Mouse (Mus musculus) embryonic stem cell, embryonic (primary cell): ENCODE data around the gene Patj.

Experiments
- CTCF ChIA-PET, 4 experiments: fragments of 300-600 bp in 2 of 4; fragments of 350-600 bp in 2 of 4; sonication (Branson Sonifier 250); formaldehyde crosslinking; loops; one replicate each; lab custom pipeline; 2022; ENCODE audit warnings: inconsistent platforms in 2 of 4; lab: Charles Lee
- POLR2A ChIA-PET, 4 experiments: fragments of 300-600 bp in 2 of 4; fragments of 350-600 bp in 2 of 4; sonication (Branson Sonifier 250); formaldehyde crosslinking; loops; one replicate each; lab custom pipeline; 2022; ENCODE audit warnings: antibody characterized with exemption in 4 of 4, inconsistent platforms in 1 of 4; lab: Charles Lee

Patj gene

DNA sequence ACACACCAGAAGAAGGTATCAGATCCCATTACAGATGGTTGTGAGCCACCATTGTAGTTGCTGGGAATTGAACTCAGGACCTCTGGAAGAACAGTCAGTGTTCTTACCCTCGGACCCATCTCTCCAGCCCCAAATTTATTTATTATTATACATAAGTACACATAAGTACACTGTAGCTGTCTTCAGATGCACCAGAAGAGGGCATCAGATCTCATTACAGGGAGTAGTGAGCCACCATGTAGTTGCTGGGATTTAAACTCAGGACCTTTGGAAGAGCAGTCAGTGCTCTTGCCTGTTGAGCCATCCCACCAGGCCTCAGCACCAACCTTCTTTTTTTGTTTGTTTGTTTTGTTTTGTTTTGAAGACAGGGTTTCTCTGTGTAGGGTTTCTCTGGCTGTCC lies 329.1 kb downstream of the Patj start:
- POLR2A ChIA-PET = interaction anchor here (0.6 to 20.3 kb wide), 45 partner anchors 10 to 475 kb away, joined by 3 to 437 read pairs (median 6); partner anchors contain the start of genes Usp1 (in 3 of the 4) and Kank4 (in 1 of the 4)

DNA sequence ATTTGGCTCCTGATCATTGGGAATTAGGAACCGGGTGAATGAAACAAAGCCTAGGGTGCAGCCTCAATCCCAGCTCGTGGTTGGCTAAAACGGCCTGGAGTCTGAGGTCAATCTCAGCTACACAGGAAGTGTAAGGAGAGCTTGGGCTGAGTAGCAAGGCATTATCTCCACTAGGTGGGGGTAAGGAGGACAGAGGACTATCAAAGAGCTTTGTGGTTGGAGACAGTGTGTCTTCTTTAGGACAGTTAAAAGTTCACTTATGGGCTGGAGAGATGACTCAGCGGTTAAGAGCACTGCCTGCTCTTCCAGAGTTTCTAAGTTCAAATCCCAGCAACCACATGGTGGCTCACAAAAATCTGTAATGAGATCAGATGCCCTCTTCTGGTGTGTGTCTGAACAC lies 329.9 kb downstream of the Patj start:
- POLR2A ChIA-PET = interaction anchor here (0.6 to 20.3 kb wide), 74 partner anchors 9 to 475 kb away, joined by 3 to 437 read pairs (median 5); partner anchors contain the start of genes Usp1 (in 3 of the 4), Dock7 (in 1 of the 4) and Kank4 (in 1 of the 4)
- CTCF ChIA-PET = interaction anchor here (0.5 to 2.3 kb wide), 54 partner anchors 9 to 647 kb away, joined by 3 to 21 read pairs (median 4); partner anchors contain the start of gene Usp1 (in 1 of the 4)

More for the DNA sequence above, 329.1 kb downstream of the Patj start:
- CTCF ChIA-PET = interaction anchor here (0.5 to 3.0 kb wide), 35 partner anchors 10 to 488 kb away, joined by 3 to 21 read pairs (median 4); partner anchors contain the start of gene Usp1 (in 1 of the 4)

DNA sequence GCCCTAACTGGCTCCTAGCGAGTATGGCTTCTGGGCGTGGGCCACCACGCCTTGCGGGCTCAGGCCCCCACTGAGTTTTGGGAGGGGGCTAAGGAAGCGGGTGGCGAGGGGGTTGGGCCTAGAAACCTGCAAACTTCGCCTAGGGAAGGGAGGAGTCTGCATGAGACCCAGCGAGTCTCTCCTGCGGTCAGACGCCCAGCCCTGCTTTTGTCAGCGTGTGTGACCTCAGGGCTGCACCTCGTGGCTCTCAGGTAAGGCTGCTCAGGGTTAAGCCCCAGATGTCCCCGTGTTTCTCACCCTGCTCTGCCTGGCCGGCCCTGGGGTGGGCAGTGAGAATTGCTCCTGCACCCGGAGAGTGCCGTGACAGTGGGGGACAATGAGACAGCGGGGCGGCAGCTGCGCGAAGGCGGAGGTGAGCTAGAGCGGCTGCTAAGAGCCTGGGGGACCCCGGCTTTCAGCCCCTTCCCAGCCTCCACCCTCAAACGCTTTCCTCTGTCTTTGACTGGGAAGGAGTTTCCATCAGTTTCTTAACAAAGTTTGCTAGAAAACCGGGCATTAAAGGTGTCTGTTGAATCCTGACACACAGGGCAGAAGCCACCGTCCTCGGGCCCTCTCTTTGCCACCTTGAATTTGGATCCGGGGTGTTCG lies 331.1 kb downstream of the Patj start, which contains the start of gene L1td1:
L1td1 (plus strand) TSS at position 145 of the 648 bp plus-strand sequence.
- CTCF ChIA-PET = interaction anchor here in 3 of 4 experiments (0.5 to 2.3 kb wide), 13 partner anchors 8 to 437 kb away, joined by 3 to 9 read pairs (median 4); no protein-coding TSS in a partner anchor

DNA sequence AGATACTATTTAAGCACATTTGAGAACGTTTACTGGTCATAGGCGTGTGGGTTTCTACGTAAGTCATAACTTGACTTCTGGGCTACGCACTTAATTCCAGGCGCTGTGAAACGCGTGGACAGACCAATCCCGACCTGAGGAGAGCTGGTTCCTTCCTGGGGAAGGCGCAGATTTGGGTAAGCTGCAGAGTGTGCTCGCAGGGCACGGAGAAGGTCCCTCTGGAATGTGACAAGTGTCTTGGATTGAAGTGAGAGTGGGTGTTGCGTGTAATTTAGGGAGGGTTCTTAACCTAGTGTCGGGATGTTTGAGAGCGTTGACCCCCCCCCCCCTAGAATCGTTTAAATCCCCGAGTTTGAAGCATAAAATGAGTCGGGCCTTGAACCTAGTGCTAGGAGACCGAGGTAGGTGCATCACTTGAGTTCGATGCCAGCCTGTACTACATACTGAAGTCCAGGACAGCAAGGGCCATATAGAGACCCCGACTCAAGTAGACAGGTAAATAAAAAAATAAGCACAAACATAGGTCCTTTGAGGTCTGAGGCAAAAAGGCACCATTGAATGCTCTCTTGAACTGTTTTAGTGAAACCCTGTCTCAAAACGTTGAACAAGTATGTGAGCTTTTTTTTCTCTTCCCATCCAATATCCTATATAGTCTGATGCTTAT lies 331.8 kb downstream of the Patj start:
- POLR2A ChIA-PET = interaction anchor here (0.6 to 20.3 kb wide), 95 partner anchors 8 to 988 kb away, joined by 3 to 437 read pairs (median 5); partner anchors contain the start of genes Usp1 (in 3 of the 4), Kank4 (in 2 of the 4), Alg6 (in 1 of the 4) and Atg4c (in 1 of the 4)
- CTCF ChIA-PET = interaction anchor here (0.5 to 1.6 kb wide), 14 partner anchors 12 to 928 kb away, joined by 3 to 21 read pairs (median 4); partner anchors contain the start of gene Kank4 (in 1 of the 4)

More for the DNA sequence above, 331.1 kb downstream of the Patj start, which contains the start of gene L1td1:
- POLR2A ChIA-PET = interaction anchor here in 3 of 4 experiments (0.6 to 20.3 kb wide), 48 partner anchors 9 to 991 kb away, joined by 3 to 437 read pairs (median 8); partner anchors contain the start of genes Usp1 (in 3 of the 3) and Kank4 (in 1 of the 3)

DNA sequence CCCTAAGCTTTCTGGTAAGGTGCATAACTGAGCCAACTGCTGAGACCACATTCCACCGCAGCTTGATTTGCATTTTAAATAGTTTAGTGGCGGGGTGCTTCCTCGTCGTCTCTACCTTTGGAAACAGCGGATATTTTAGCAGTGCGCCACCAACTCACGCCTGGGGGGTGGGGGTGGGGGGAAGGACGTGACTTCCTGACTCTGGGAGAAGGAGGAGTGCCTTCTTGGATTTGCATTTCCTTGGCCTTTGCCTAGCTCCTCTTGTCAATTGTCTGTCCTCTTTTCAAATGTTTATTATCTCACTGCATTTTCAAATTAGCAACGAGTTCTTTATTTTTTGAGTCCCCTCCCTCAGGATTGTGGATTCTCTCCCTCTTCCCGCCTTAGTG lies 332.4 kb downstream of the Patj start:
- ChIA-PET POLR2A (interaction anchor here (0.6 to 20.3 kb wide), 95 partner anchors 9 to 988 kb away, joined by 3 to 437 read pairs (median 5); partner anchors contain the start of genes Usp1 (in 3 of the 4), Kank4 (in 2 of the 4), Alg6 (in 1 of the 4) and Atg4c (in 1 of the 4)), CTCF (interaction anchor here (0.6 to 1.6 kb wide), 12 partner anchors 12 to 160 kb away, joined by 3 to 21 read pairs (median 4); partner anchors contain the start of gene Kank4 (in 1 of the 4))

DNA sequence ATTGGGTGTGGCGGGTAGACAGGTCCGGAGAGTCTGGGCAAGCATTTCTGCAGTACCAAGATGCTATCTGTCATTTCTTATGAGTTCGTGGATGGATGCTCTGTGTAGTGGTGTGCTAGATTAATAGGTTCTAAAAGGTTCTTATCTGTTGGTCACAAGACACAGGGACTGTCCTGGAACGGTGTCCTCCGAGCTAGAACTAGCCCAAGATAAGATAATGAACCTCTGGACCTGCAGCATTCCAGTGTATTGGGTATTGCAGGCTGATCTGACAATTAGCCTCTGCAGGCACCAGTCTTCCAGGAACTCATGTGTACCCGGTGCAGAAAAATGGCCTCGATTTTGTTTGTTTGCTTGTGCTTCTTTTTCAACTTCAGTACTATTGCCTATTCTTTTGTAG lies 333.1 kb downstream of the Patj start:
- CTCF ChIA-PET = interaction anchor here in 3 of 4 experiments (0.7 to 1.6 kb wide), 7 partner anchors 18 to 99 kb away, joined by 3 to 6 read pairs (median 4); partner anchors contain the start of gene Kank4 (in 1 of the 3)

DNA sequence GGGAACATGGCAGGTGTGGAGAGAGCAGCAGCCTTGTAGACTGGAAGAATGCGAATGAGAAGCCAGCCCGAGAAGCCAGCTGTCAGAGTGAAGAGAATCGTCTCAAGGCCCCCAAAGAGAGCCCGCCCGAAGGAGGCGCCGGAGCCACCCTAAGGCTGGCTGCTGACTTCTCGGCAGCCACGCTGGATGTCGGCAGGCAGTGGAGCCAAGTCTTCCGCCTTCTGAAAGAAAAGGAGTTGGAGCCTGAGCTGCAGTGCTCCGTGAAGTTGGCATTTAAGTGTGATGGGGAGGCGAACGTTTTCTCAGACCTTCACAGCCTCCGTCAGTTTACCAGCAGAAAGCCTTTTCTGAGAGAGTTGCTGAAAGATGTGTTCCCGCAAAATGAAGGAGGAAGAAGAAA lies 338.1 kb downstream of the Patj start:
- ChIA-PET CTCF (interaction anchor here in 1 of 4 experiments (0.6 to 1.8 kb wide), 3 partner anchors 8 to 74 kb away, joined by 3 to 9 read pairs (median 7); partner anchors contain the start of gene L1td1), POLR2A (interaction anchor here (0.7 to 24.6 kb wide), 17 partner anchors 3 to 446 kb away, joined by 3 to 437 read pairs (median 4); partner anchors contain the start of gene L1td1 (in 1 of the 4))

More for the DNA sequence above, 333.1 kb downstream of the Patj start:
- POLR2A ChIA-PET = interaction anchor here (0.6 to 20.3 kb wide), 59 partner anchors 9 to 946 kb away, joined by 3 to 437 read pairs (median 6); partner anchors contain the start of genes Usp1 (in 3 of the 4), Dock7 (in 1 of the 4) and Kank4 (in 1 of the 4)

DNA sequence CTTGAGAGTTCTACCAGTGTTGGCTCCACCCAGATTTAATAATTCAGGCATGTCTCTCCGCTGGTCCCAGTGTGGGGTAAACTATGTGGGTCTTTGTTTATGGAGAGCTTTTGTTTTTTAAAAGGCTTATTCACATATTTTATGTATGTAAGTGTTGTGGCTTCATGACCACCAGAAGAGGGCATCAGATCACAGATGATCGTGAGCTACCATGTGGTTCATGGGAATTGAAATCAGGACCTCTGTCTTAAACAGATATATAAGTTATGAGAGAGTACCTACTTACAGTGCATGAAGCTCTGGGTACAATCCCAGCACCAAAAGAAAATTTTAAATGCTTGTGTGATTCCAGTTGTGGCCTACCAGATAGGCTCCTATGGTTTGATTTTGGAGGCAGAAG lies 344.2 kb downstream of the Patj start:
- CTCF ChIA-PET = interaction anchor here (0.6 to 1.8 kb wide), 18 partner anchors 8 to 199 kb away, joined by 3 to 10 read pairs (median 4); partner anchors contain the start of gene L1td1 (in 1 of the 4)
- POLR2A ChIA-PET = interaction anchor here (0.5 to 24.6 kb wide), 66 partner anchors 5 to 211 kb away, joined by 3 to 437 read pairs (median 4); partner anchors contain the start of genes Usp1 (in 3 of the 4), Kank4 (in 2 of the 4) and L1td1 (in 2 of the 4)

DNA sequence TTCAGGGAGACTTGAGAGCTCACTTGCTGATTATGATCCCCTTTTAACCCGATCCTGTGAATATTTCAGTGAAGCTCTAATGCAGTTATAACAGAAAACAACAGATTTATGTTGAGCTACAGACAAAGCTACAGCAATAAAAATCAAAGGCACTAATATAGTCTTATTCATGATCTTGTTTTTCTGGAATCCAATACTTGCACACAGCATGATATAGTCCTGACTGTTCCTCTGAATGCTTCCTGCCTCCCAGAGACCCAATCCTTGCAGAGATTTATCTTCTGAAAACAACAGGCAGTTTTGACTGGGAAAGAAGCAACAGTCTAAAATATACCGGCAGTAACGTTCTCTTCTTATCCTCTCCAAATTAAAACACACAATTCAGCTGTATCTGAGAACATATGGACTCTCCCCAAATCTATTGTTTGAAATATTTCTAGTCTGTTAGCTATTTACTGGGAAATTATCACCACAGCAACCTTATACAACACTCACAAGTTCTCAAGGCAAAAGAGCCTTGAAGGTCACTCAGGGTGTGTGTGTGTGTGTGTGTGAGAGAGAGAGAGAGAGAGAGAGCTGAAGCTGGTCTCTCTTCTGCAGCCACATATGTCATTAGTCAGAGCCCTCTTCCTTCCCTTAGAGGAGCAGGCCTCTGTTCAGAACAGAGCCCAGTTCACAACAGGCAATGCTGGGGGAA lies 347.8 kb downstream of the Patj start:
- ChIA-PET CTCF (interaction anchor here in 1 of 4 experiments (0.6 kb wide), 1 partner anchor 217 kb away, joined by 3 read pairs; no protein-coding TSS in a partner anchor), POLR2A (interaction anchor here (0.8 to 24.6 kb wide), 20 partner anchors 9 to 180 kb away, joined by 3 to 437 read pairs (median 4); partner anchors contain the start of genes L1td1 (in 2 of the 4), Kank4 (in 1 of the 4) and Usp1 (in 1 of the 4))

DNA sequence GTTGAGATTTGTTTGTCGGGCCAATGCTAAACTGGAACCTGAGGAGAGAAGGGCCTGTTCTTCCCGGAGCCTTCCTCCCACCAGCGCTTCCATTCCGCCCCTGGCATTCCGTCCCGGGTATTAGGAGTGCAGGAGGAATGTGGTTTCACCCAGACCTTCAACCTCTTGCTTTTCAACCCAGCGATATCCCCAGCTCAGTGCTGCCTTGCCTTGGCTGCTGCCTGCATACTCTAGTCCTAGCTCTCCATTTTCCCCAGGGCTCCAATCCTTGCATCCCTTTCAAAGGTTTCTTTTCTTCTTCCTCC lies 348.3 kb downstream of the Patj start:
- POLR2A ChIA-PET = interaction anchor here (1.0 to 24.6 kb wide), 14 partner anchors 12 to 179 kb away, joined by 3 to 437 read pairs (median 4); partner anchors contain the start of genes L1td1 (in 2 of the 4), Kank4 (in 1 of the 4) and Usp1 (in 1 of the 4)
- CTCF ChIA-PET = no interaction called here

DNA sequence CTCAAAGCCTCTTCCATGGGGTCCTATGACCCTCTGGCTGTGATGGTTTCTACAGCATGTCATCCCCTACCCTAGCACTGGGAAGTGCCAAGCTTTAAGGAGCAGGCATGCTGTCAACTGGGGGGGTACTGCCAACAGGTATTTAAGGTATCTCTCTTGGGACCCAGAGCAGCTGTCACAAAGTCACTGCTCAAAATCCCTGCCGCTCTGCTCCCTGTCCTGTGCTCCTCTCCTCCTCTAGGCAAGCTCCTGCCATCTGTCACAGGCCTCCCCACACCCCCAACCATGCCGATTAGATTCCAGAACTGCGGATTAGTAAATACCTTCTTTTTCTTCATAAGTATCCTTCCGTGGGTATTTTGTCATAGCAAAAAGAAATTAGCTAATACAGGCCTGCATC lies 358.9 kb downstream of the Patj start:
- POLR2A ChIA-PET = interaction anchor here in 3 of 4 experiments (0.8 to 24.6 kb wide), 8 partner anchors 9 to 79 kb away, joined by 3 to 437 read pairs (median 3); partner anchors contain the start of gene L1td1 (in 1 of the 3)
- CTCF ChIA-PET = no interaction called here

DNA sequence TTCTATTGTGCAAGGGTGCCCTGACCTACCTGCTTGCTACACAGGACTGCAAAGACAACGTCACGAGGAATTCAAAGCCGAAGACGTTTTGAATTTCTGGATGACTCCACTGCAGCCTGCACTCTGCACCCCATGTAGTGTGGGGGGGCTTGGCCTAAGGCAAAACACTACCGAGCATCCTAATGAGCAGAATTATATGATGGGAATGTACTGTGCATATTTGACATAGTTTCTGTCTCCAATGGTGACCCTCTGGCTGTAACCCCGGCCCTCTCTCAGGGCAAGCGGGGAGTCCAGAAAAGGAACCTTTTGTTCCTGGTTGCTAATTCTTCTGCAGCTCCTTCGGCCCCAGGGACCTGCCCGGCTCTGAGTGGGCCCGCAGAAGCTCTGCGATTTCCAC lies 360.6 kb downstream of the Patj start:
- ChIA-PET POLR2A (interaction anchor here in 1 of 4 experiments (0.9 to 24.6 kb wide), 3 partner anchors 12 to 167 kb away, joined by 5 to 437 read pairs (median 6); partner anchors contain the start of gene L1td1), CTCF (interaction anchor here in 1 of 4 experiments (0.6 kb wide), 1 partner anchor 864 kb away, joined by 3 read pairs; no protein-coding TSS in a partner anchor)

DNA sequence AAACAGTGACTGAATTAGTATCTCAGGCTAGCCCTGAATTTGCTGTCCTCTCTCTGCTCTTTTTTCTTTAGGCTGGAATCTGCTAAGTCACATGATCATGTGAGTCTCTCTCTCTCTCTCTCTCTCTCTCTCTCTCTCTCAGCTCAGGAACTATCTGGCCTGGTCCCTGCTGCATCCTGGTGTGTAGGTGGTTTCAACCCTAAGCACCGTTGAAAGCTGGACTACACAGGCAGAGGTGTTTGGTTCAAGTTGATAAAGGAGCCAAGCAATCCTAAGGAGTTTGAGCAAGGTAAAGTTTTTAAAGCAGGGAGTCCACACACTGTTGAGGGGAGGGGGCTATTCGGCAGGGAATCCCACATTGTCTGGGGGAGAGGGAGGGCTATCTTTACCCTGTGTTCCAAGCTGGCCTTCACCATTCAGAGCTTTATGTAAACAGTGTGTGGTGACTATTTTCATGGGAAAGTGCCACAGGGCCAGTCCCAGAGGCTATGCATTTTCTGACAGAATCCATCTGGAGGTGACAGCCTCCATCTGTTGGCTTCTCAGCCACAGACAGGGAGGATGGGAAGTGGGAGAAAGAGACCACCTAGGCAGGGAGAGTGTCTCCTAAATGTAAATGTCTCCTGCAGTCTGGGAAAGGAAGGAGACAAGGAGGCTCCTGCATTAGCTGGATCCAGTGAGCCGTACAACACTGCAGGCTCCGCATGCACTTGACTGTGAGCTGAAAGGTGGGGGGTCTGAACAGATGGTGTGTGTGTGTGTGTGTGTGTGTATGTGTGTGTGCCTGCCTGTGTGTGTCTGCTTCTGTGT lies 362.6 kb downstream of the Patj start:
- ChIA-PET CTCF (interaction anchor here in 1 of 4 experiments (0.8 kb wide), 1 partner anchor 36 kb away, joined by 3 read pairs; no protein-coding TSS in a partner anchor), POLR2A (interaction anchor here in 2 of 4 experiments (0.9 to 1.8 kb wide), 5 partner anchors 11 to 59 kb away, joined by 3 to 5 read pairs (median 3); partner anchors contain the start of gene Kank4 (in 1 of the 2))

DNA sequence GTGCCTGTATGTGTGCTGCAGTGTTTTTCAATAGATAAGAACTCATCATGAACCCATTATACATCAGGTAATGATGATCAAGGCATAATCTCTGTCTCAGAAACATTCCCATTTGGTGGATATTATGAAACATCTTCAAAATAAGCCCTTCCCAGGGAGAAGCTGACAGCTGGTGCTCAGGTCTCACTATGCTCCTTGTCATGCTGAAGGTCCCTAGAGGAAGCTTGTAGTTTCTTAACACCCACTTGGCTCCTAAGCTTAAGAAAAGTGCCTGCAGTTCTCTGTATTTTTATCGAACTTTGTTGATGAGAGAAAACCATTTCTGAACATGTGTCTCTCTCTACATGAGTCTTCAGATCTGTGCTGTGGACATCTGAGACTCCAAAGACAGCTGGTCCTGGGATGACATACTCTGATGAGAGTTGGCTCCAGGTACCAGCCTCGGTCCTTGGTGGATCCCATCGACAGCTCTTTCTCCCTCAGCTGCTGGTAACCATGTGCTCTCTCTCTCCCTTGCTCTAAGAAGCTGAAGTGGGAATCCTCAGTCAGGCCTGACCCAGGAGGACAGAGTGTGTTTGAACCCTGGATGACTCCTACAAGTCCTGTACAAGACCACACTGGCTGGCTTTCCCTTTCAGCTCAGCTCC lies 363.4 kb downstream of the Patj start:
- POLR2A ChIA-PET = interaction anchor here in 2 of 4 experiments (0.6 to 1.8 kb wide), 4 partner anchors 13 to 58 kb away, joined by 3 to 7 read pairs (median 3); partner anchors contain the start of gene Kank4 (in 1 of the 2)
- CTCF ChIA-PET = interaction anchor here in 2 of 4 experiments (0.8 to 1.9 kb wide), 2 partner anchors 33 to 37 kb away, joined by 3 to 6 read pairs; no protein-coding TSS in a partner anchor
